10 mouse cellular contexts compared by ENCODE assay signal in the genomic region with DNA sequence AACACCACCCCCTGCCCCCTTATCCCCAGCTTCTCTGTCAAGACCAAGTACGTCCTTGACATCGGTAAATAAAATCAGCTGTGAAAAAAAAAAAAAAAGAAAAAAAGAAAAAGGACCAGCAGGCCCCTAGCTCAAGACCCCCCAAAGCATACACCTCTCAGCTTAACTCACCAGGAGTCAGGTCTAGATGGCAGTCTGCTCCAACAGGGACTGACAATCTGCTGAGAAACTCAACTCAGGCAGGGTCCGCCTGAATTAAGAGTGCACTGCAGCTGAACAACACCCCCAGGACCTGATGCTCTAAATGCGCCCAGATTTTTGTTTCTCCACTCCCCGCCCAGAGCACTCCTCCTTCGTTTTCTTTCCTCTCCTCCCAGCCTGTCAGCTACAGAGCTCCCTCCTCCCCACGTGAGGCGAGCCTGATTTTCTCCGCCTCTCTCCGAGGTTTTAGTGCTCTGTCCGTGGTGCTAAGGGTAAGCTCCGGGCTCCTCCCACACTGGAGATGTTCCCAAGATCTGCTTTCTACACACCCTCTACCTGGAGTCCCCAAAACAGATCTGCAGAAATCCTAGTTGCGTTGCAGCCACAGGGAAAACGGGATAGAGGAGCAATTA.
DNase-seq lines count a peak whose midpoint lies in the region; ATAC-seq and TF ChIP-seq lines count a peak whose summit lies in the region.
"Had no signal": no experiment of that assay in that cellular context is flagged by ENCODE, and none has a peak within 500 bp of the region (broad histone marks: within the 10 kb centered on the region; RNA-seq: fewer than 3 reads in every experiment).

No protein-coding gene starts in this region.

- intact Hi-C loops in gastrocnemius, adult 2 months (cut with DNase I), result no loop called here

- peak; percentile 4 for DNase-seq in gastrocnemius, postnatal 25 days
- no peak for DNase-seq in gastrocnemius, adult 2 months
- peak; percentile 12 to 24 for DNase-seq in cerebellum, postnatal 36 days
- peak; percentile 49 for DNase-seq in hindbrain, embryonic 11.5 days (ENCODE audit: low spot score)
- DNase-seq in left cerebral cortex, adult 8-10 months (ENCODE audit: low spot score in 2 of 2), result peak; percentile 18 to 39
- DNase-seq in thymus, adult 18-20 months, result no peak
- DNase-seq in thymus, postnatal 0 days (ENCODE audit: low spot score), result no peak

- WGBS in hindbrain, embryonic 11.5 days, result 4% methylated on average over 14 of the region's 14 CpGs
- WGBS in neural tube, embryonic 14.5 days, result 4% methylated on average over 14 of the region's 14 CpGs

- H3K9me3 ChIP-seq in hindbrain, embryonic 11.5 days (ENCODE audit: control insufficient read depth, low read length), result no peaks in the 10 kb centered on the region
- no peaks in the 10 kb centered on the region for H3K9me3 ChIP-seq in neural tube, embryonic 14.5 days (ENCODE audit: control insufficient read depth, low read length)

- ATAC-seq in hindbrain, embryonic 11.5 days (ENCODE audit: low FRiP score), result peak; percentile 72
- peak; percentile 82 for ATAC-seq in neural tube, embryonic 14.5 days (ENCODE audit: low read depth)

- H3K36me3 ChIP-seq in hindbrain, embryonic 11.5 days (ENCODE audit: control insufficient read depth, insufficient read depth, low read length), result no peaks in the 10 kb centered on the region
- H3K36me3 ChIP-seq in neural tube, embryonic 14.5 days (ENCODE audit: control insufficient read depth, insufficient read depth, low read length), result no peaks in the 10 kb centered on the region

- no peak for TF ChIP-seq CTCF in gastrocnemius, adult 2 months (IDR thresholded peaks at IDR 0.05)

- peak overlapping the region; percentile 20; the same call in 1 of the 2 replicates for H3K9ac ChIP-seq in hindbrain, embryonic 11.5 days (ENCODE audit: low read depth, low read length)
- H3K9ac ChIP-seq in neural tube, embryonic 14.5 days (replicated peaks; ENCODE audit: low read depth, low read length), result peak overlapping the region; percentile 34; the same call in 1 of the 2 replicates

- no peaks in the 10 kb centered on the region for H3K4me1 ChIP-seq in hindbrain, embryonic 11.5 days (replicated peaks; ENCODE audit: control insufficient read depth, insufficient read depth, low read length)
- H3K4me1 ChIP-seq in neural tube, embryonic 14.5 days (ENCODE audit: control insufficient read depth, insufficient read depth, low read length), result no peaks in the 10 kb centered on the region

- H3K4me3 ChIP-seq in gastrocnemius, adult 2 months, result no peak overlapping the region
- peak overlapping the region; percentile 8; the same call in 1 of the 2 replicates for H3K4me3 ChIP-seq in hindbrain, embryonic 11.5 days (ENCODE audit: low read depth, low read length)
- H3K4me3 ChIP-seq in neural tube, embryonic 14.5 days (ENCODE audit: low read depth, low read length), result peak overlapping the region; percentile 33
- H3K4me3 ChIP-seq: myocyte had no signal

- no peak overlapping the region for H3K27ac ChIP-seq in gastrocnemius, adult 2 months
- H3K27ac ChIP-seq in hindbrain, embryonic 11.5 days (ENCODE audit: low read depth, low read length), result no peak overlapping the region
- H3K27ac ChIP-seq in neural tube, embryonic 14.5 days (ENCODE audit: low read depth, low read length), result no peak overlapping the region

- no peaks in the 10 kb centered on the region for H3K27me3 ChIP-seq in hindbrain, embryonic 11.5 days (ENCODE audit: control insufficient read depth, insufficient read depth, low read length)
- H3K27me3 ChIP-seq in neural tube, embryonic 14.5 days (ENCODE audit: control insufficient read depth, insufficient read depth, low read length), result no peaks in the 10 kb centered on the region
- H3K27me3 ChIP-seq: CH12.LX had no signal

- H3K4me2 ChIP-seq in hindbrain, embryonic 11.5 days (replicated peaks; ENCODE audit: low read depth, low read length), result peak overlapping the region; percentile 49
- peak overlapping the region; percentile 65 for H3K4me2 ChIP-seq in neural tube, embryonic 14.5 days (ENCODE audit: low read depth, low read length)

Comparison
In these comparisons a context has a peak if more than half of its experiments do, and no peak if none do; other contexts are left out.
1. DNase-seq: peak in gastrocnemius, postnatal 25 days (single experiment), cerebellum, postnatal 36 days (2 of 2), hindbrain, embryonic 11.5 days (single experiment) and left cerebral cortex, adult 8-10 months (2 of 2); none in gastrocnemius, adult 2 months (single experiment), thymus, adult 18-20 months (0 of 2) and thymus, postnatal 0 days (single experiment).